Mouse (Mus musculus): ENCODE data around the gene Lsm3. TPM values are rescaled to one million over a fixed set of nuclear protein-coding genes. Genes with fewer than 3 reads are reported as not detected.
A peak's percentile ranks its signal among the peaks of the same experiment; 100 is the strongest.

Lsm3 gene
- polyA plus RNA-seq, 1 experiment from 2014 or later, result 233 TPM

DNA sequence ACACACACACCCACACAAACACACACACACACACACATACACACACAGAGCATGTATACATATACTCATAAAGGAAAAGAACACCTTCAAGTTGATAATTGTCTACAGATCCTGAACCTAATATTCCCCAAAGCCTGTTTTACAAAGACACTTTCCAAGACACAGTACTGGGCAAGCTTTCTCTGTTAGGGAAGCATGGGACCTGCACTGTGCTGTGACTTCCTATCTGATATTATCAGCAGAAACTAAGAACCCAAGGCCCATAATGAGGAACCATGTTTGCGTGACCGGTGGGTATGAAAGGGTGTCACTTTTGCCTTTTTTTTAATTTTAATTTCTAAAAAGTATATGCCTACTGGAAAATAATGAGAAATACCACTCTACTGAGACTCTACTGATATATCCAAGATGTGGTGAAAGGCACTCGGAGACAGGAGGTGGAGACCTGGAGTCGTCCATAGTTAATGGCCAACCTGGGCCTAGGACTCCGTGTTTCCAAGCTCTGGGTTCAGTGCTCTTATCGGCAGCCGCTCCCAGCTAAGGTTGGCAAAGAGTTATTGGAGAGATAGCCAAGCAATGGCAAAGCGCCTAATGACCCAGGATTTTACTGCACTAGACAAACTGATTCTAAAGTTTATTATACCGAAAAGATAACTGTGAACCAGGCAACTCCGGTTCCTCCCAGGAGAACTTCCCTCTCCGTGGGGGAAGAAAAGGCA is 20.5 kb downstream of the Lsm3 start:
- Histone ChIP-seq H3K9me3 (ENCODE audit: control insufficient read depth, low read length) (no peaks in the 10 kb centered on the region), H3K9ac (ENCODE audit: low read depth, low read length) (no peak overlapping the region), H3K4me1 (ENCODE audit: control insufficient read depth, insufficient read depth, low read length) (peaks cover 26% of the 10 kb centered on the region), H3K36me3 (ENCODE audit: control insufficient read depth, insufficient read depth, low read length) (no peaks in the 10 kb centered on the region), H3K27ac (ENCODE audit: low read length) (peak overlapping the region; percentile 78), H3K4me2 (ENCODE audit: low read depth, low read length) (no peak overlapping the region), H3K27me3 (replicated peaks; ENCODE audit: control insufficient read depth, insufficient read depth, low read length) (no peaks in the 10 kb centered on the region), H3K4me3 (ENCODE audit: low read length) (no peak overlapping the region)
- peak; percentile 90 for ATAC-seq
- 60% methylated on average over 11 of the region's 11 CpGs for WGBS

DNA sequence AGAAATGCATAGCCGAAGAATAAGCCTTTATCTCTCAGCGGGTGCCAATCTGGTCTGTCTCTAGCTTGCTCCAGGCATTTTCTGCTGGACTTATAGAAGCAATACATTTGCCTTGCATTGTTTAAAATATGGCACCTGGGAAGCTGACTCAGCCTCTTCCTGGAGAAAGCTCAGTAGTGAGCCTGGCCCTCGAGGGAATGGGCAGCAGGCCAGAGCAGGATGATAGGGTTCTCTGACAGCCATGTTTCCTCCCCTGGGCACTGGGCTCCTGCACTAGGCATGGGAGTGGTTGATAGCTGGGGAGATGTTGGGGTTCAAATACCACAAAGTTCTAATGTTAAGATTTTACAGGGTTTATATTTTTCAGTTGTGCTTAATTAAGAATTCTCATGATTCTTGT is 25.5 kb downstream of the Lsm3 start:
- Histone ChIP-seq H3K4me1 (ENCODE audit: control insufficient read depth, insufficient read depth, low read length) (peaks cover 2% of the 10 kb centered on the region; the same call in 1 of the 2 replicates), H3K4me2 (ENCODE audit: low read depth, low read length) (no peak overlapping the region), H3K9ac (ENCODE audit: low read depth, low read length) (no peak overlapping the region), H3K27ac (ENCODE audit: low read length) (no peak overlapping the region), H3K27me3 (replicated peaks; ENCODE audit: control insufficient read depth, insufficient read depth, low read length) (no peaks in the 10 kb centered on the region), H3K4me3 (ENCODE audit: low read length) (no peak overlapping the region), H3K36me3 (ENCODE audit: control insufficient read depth, insufficient read depth, low read length) (no peaks in the 10 kb centered on the region), H3K9me3 (ENCODE audit: control insufficient read depth, low read length) (no peaks in the 10 kb centered on the region)
- no peak for ATAC-seq
- 51% methylated on average over 3 of the region's 3 CpGs for WGBS

DNA sequence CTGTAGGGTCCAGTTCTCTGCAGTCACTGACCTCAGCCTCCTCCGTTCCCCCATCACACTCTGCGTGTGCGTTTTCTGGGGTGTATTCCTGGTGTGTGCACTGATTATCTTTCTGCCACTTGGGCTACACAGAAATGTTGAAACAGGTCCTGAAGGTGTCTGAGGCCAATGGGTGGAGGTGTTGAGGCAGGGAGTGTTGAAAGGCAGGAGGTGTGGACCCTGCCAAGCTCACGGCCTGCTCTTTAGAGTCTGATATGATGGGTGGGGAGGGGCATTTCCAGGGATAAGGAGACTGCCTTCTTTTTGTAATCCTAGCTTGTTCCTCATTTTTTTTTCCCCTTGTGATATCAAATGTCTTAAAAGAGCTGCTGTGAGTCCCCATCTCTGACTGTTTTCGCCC is 27.3 kb downstream of the Lsm3 start:
- H3K36me3 ChIP-seq (ENCODE audit: control insufficient read depth, insufficient read depth, low read length), result no peaks in the 10 kb centered on the region
- H3K9ac ChIP-seq (ENCODE audit: low read depth, low read length), result 0 out of 2 replicates have a peak overlapping the region, but pooled peaks have one; percentile 5
- H3K4me3 ChIP-seq (ENCODE audit: low read length), result no peak overlapping the region
- no peak overlapping the region for H3K4me2 ChIP-seq (ENCODE audit: low read depth, low read length)
- no peak for ATAC-seq
- WGBS, result 80% methylated on average over 5 of the region's 5 CpGs
- H3K9me3 ChIP-seq (ENCODE audit: control insufficient read depth, low read length), result no peaks in the 10 kb centered on the region
- H3K4me1 ChIP-seq (ENCODE audit: control insufficient read depth, insufficient read depth, low read length), result no peaks in the 10 kb centered on the region; the same call in 1 of the 2 replicates
- no peaks in the 10 kb centered on the region for H3K27me3 ChIP-seq (replicated peaks; ENCODE audit: control insufficient read depth, insufficient read depth, low read length)
- H3K27ac ChIP-seq (ENCODE audit: low read length), result no peak overlapping the region

- Histone ChIP-seq H3K9ac (ENCODE audit: low read depth, low read length) (no peak overlapping the region), H3K9me3 (ENCODE audit: control insufficient read depth, low read length) (no peaks in the 10 kb centered on the region), H3K36me3 (ENCODE audit: control insufficient read depth, insufficient read depth, low read length) (no peaks in the 10 kb centered on the region), H3K4me2 (ENCODE audit: low read depth, low read length) (no peak overlapping the region), H3K4me1 (ENCODE audit: control insufficient read depth, insufficient read depth, low read length) (no peaks in the 10 kb centered on the region; the same call in 1 of the 2 replicates), H3K27me3 (replicated peaks; ENCODE audit: control insufficient read depth, insufficient read depth, low read length) (no peaks in the 10 kb centered on the region), H3K4me3 (ENCODE audit: low read length) (no peak overlapping the region), H3K27ac (ENCODE audit: low read length) (no peak overlapping the region)
- WGBS, result 45% methylated on average over 9 of the region's 9 CpGs
- ATAC-seq, result peak; percentile 73
These were observed 30.6 kb downstream of the Lsm3 start for GRCm38 (mm10) chr6:91546241-91546884.

- no peaks in the 10 kb centered on the region; the same call in 1 of the 2 replicates for H3K4me1 ChIP-seq (ENCODE audit: control insufficient read depth, insufficient read depth, low read length)
These were observed 31.6 kb downstream of the Lsm3 start for GRCm38 (mm10) chr6:91547313-91547712.

GRCm38 (mm10) chr6:91549621-91550020 is 33.9 kb downstream of the Lsm3 start:
- Histone ChIP-seq H3K27me3 (replicated peaks; ENCODE audit: control insufficient read depth, insufficient read depth, low read length) (no peaks in the 10 kb centered on the region), H3K9me3 (ENCODE audit: control insufficient read depth, low read length) (no peaks in the 10 kb centered on the region), H3K4me1 (ENCODE audit: control insufficient read depth, insufficient read depth, low read length) (no peaks in the 10 kb centered on the region; the same call in 1 of the 2 replicates), H3K4me2 (ENCODE audit: low read depth, low read length) (no peak overlapping the region), H3K36me3 (ENCODE audit: control insufficient read depth, insufficient read depth, low read length) (no peaks in the 10 kb centered on the region), H3K9ac (ENCODE audit: low read depth, low read length) (no peak overlapping the region), H3K4me3 (ENCODE audit: low read length) (no peak overlapping the region), H3K27ac (ENCODE audit: low read length) (no peak overlapping the region)
- WGBS, result 73% methylated on average over 5 of the region's 5 CpGs
- no peak for ATAC-seq

More at GRCm38 (mm10) chr6:91547313-91547712, 31.6 kb downstream of the Lsm3 start:
- no peak overlapping the region for H3K4me3 ChIP-seq (ENCODE audit: low read length)
- 51% methylated on average over 1 of the region's 1 CpGs for WGBS
- H3K27ac ChIP-seq (ENCODE audit: low read length), result no peak overlapping the region
- H3K9ac ChIP-seq (ENCODE audit: low read depth, low read length), result no peak overlapping the region
- no peaks in the 10 kb centered on the region for H3K36me3 ChIP-seq (ENCODE audit: control insufficient read depth, insufficient read depth, low read length)
- ATAC-seq, result no peak
- H3K27me3 ChIP-seq (replicated peaks; ENCODE audit: control insufficient read depth, insufficient read depth, low read length), result no peaks in the 10 kb centered on the region
- no peaks in the 10 kb centered on the region for H3K9me3 ChIP-seq (ENCODE audit: control insufficient read depth, low read length)
- no peak overlapping the region for H3K4me2 ChIP-seq (ENCODE audit: low read depth, low read length)

GRCm38 (mm10) chr6:91551671-91552070 is 35.9 kb downstream of the Lsm3 start:
- H3K9ac ChIP-seq (ENCODE audit: low read depth, low read length), result no peak overlapping the region
- H3K27me3 ChIP-seq (replicated peaks; ENCODE audit: control insufficient read depth, insufficient read depth, low read length), result no peaks in the 10 kb centered on the region
- WGBS, result 97% methylated on average over 3 of the region's 3 CpGs
- no peak overlapping the region for H3K27ac ChIP-seq (ENCODE audit: low read length)
- H3K9me3 ChIP-seq (ENCODE audit: control insufficient read depth, low read length), result no peaks in the 10 kb centered on the region
- no peak overlapping the region for H3K4me3 ChIP-seq (ENCODE audit: low read length)
- H3K4me1 ChIP-seq (ENCODE audit: control insufficient read depth, insufficient read depth, low read length), result no peaks in the 10 kb centered on the region
- no peak overlapping the region for H3K4me2 ChIP-seq (ENCODE audit: low read depth, low read length)
- no peaks in the 10 kb centered on the region for H3K36me3 ChIP-seq (ENCODE audit: control insufficient read depth, insufficient read depth, low read length)
- ATAC-seq, result no peak

- no peak overlapping the region for H3K9ac ChIP-seq (ENCODE audit: low read depth, low read length)
- no peaks in the 10 kb centered on the region for H3K9me3 ChIP-seq (ENCODE audit: control insufficient read depth, low read length)
- H3K4me3 ChIP-seq (ENCODE audit: low read length), result no peak overlapping the region
- H3K4me1 ChIP-seq (ENCODE audit: control insufficient read depth, insufficient read depth, low read length), result no peaks in the 10 kb centered on the region
- H3K27ac ChIP-seq (ENCODE audit: low read length), result no peak overlapping the region
- H3K4me2 ChIP-seq (ENCODE audit: low read depth, low read length), result no peak overlapping the region
- WGBS, result 57% methylated on average over 3 of the region's 3 CpGs
- no peaks in the 10 kb centered on the region for H3K27me3 ChIP-seq (replicated peaks; ENCODE audit: control insufficient read depth, insufficient read depth, low read length)
- no peaks in the 10 kb centered on the region for H3K36me3 ChIP-seq (ENCODE audit: control insufficient read depth, insufficient read depth, low read length)
- ATAC-seq, result no peak
These were observed 37.0 kb downstream of the Lsm3 start for GRCm38 (mm10) chr6:91552693-91553092.

DNA sequence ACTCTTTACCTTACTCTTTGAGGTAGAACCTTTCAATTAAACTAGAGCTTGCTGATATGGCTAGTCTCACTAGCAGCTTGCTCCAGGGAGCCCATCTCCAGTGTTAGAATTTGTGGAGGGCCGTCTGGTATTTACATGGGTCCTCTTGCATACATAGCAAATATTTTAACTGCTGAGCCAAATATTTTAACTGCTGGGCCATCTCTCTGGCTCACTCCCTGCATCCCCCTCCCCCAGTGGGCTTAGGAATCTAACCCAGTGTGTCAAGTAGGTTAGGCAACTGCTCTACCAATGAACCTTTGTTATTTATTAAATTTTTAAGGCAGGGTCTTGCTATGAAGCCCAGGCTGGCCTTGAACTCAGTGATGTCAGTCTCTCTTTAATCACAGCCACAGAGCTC is 42.8 kb downstream of the Lsm3 start:
- no peaks in the 10 kb centered on the region for H3K36me3 ChIP-seq (ENCODE audit: control insufficient read depth, insufficient read depth, low read length)
- no peak overlapping the region for H3K4me3 ChIP-seq (ENCODE audit: low read length)
- ATAC-seq, result no peak
- no peaks in the 10 kb centered on the region for H3K4me1 ChIP-seq (ENCODE audit: control insufficient read depth, insufficient read depth, low read length)
- no peaks in the 10 kb centered on the region for H3K9me3 ChIP-seq (ENCODE audit: control insufficient read depth, low read length)
- H3K4me2 ChIP-seq (ENCODE audit: low read depth, low read length), result no peak overlapping the region
- no peak overlapping the region for H3K27ac ChIP-seq (ENCODE audit: low read length)
- no peaks in the 10 kb centered on the region for H3K27me3 ChIP-seq (replicated peaks; ENCODE audit: control insufficient read depth, insufficient read depth, low read length)
- no peak overlapping the region for H3K9ac ChIP-seq (ENCODE audit: low read depth, low read length)
- 26% methylated on average over 1 of the region's 1 CpGs for WGBS
